Mouse (Mus musculus): Measurements from ENCODE around the gene Bcl2l13. TPM values are rescaled to one million over a fixed set of nuclear protein-coding genes. Genes with fewer than 3 reads are reported as not detected.

Gene Bcl2l13
- total RNA-seq (2012; rRNA removed) = 19.5 and 22.5 TPM in 2 replicates

DNA sequence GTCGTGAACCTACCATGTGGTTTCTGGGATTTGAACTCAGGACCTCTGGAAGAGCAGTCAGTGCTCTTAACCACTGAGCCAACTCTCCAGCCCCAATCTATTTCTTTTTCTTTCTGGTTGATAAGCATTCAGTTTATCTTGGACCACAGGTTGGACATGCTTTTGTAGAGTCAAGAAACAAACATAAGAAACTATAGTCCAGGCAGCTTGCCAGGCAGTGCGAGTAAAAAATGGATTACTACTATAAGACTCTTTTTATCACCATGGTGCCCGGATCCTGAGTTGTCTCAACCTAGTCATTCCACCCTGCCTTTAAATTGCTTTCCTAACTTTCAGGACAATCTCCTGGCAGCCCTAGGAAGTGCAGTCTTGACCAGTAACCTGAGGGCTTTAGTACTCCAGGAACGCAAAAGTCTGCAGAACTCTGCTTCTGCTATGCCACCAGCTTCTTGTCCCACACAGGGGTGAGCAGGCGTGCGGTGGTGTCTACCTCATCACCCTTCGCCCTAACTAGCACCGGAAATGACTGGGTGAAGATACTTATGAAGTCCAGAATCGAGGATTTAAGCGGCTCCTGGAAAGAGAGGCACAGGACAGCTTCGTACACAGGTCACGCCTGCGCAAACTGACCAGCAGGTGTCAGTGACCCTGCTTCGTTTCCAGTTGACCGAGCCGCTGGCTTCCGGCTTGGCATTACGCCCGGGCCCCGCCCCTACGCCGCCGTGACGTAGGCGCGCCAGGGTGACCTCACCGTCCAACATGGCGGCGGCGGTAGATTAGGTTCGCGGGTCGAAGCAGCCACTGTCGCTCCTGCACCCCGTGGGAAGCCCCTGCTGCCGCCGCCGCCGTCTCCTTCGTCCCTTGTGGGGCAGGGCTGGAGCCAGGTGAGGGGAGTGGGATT lies at the start of gene Bcl2l13:
Gene Bcl2l13 (plus strand): TSS at position 739 of the 901 bp plus-strand sequence.
- DNase-seq (ENCODE audit: low read depth, low spot score) = peak; percentile 71
- no peaks in the 10 kb centered on the region for H3K9me3 ChIP-seq (ENCODE audit: control insufficient read depth, insufficient read depth, low read depth, low read length)
- H3K4me3 ChIP-seq (ENCODE audit: insufficient read depth in 1 of 2, low read depth in 1 of 2, low read length in 2 of 2, poor library complexity in 1 of 2, severe bottlenecking in 1 of 2) = peak within 1 kb of the TSS; percentile 84 to 97
- peak within 1 kb of the TSS; percentile 48; the same call in 1 of the 2 replicates for H3K27ac ChIP-seq (ENCODE audit: insufficient read depth, low read depth, low read length, poor library complexity, severe bottlenecking)
- peak within 1 kb of the TSS; percentile 92 for H3K9ac ChIP-seq (ENCODE audit: insufficient read depth, low read depth, low read length, poor library complexity, severe bottlenecking)
- in situ Hi-C loops (cut with MboI; ENCODE audit: low sequenced_read_pairs in 2 of 2, unreplicated experiment in 2 of 2) = no loop called here
- TF ChIP-seq ZNF384 (IDR thresholded peaks at IDR 0.05; ENCODE audit: low read depth, low read length) = no peak
- TF ChIP-seq CHD2 (IDR thresholded peaks at IDR 0.05; ENCODE audit: low read depth, low read length) = no peak
- no peak for TF ChIP-seq HCFC1 (IDR thresholded peaks at IDR 0.05; ENCODE audit: borderline replicate concordance, insufficient read depth, low read length)
- TF ChIP-seq MAFK (IDR thresholded peaks at IDR 0.05; ENCODE audit: insufficient read depth, low read depth, low read length) = no peak
- 0 out of 2 replicates have a peak, but pooled peaks have one; percentile 5 for TF ChIP-seq ZC3H11A (IDR thresholded peaks at IDR 0.05; ENCODE audit: borderline replicate concordance, low read depth, low read length)
- no peaks in the 10 kb centered on the region for H3K36me3 ChIP-seq (ENCODE audit: control insufficient read depth, insufficient read depth, low read length, poor library complexity, severe bottlenecking)
- H3K4me1 ChIP-seq (ENCODE audit: control insufficient read depth in 2 of 2, insufficient read depth in 2 of 2, low read length in 2 of 2, poor library complexity in 1 of 2) = no peaks in the 10 kb centered on the region

GRCm38 (mm10) chr6:120788068-120788607 lies 47.9 kb upstream of the Bcl2l13 start:
- no peak overlapping the region for H3K9ac ChIP-seq (ENCODE audit: insufficient read depth, low read depth, low read length, poor library complexity, severe bottlenecking)
- peaks cover 10% of the 10 kb centered on the region; the same call in 1 of the 2 replicates for H3K36me3 ChIP-seq (ENCODE audit: control insufficient read depth, insufficient read depth, low read length, poor library complexity, severe bottlenecking)
- H3K27ac ChIP-seq (ENCODE audit: insufficient read depth, low read depth, low read length, poor library complexity, severe bottlenecking) = no peak overlapping the region
- TF ChIP-seq MAFK (IDR thresholded peaks at IDR 0.05; ENCODE audit: insufficient read depth, low read depth, low read length) (no peak), HCFC1 (IDR thresholded peaks at IDR 0.05; ENCODE audit: borderline replicate concordance, insufficient read depth, low read length) (no peak), CHD2 (IDR thresholded peaks at IDR 0.05; ENCODE audit: low read depth, low read length) (no peak), ZC3H11A (IDR thresholded peaks at IDR 0.05; ENCODE audit: borderline replicate concordance, low read depth, low read length) (no peak), ZNF384 (IDR thresholded peaks at IDR 0.05; ENCODE audit: low read depth, low read length) (no peak)
- H3K4me3 ChIP-seq (ENCODE audit: insufficient read depth in 1 of 2, low read depth in 1 of 2, low read length in 2 of 2, poor library complexity in 1 of 2, severe bottlenecking in 1 of 2) = no peak overlapping the region
- in situ Hi-C loops (cut with MboI; ENCODE audit: low sequenced_read_pairs in 2 of 2, unreplicated experiment in 2 of 2) = loop anchor here in 1 of 2 experiments (10.0 kb wide), 1 partner anchor 253 kb away; the partner anchor contains the start of gene Hdhd5
- no peak for DNase-seq (ENCODE audit: low read depth, low spot score)
- H3K9me3 ChIP-seq (ENCODE audit: control insufficient read depth, insufficient read depth, low read depth, low read length) = no peaks in the 10 kb centered on the region
- peaks cover 0 to 4% of the 10 kb centered on the region in 2 experiments; a peak in 1 of 4 replicates for H3K4me1 ChIP-seq (ENCODE audit: control insufficient read depth in 2 of 2, insufficient read depth in 2 of 2, low read length in 2 of 2, poor library complexity in 1 of 2)

DNA sequence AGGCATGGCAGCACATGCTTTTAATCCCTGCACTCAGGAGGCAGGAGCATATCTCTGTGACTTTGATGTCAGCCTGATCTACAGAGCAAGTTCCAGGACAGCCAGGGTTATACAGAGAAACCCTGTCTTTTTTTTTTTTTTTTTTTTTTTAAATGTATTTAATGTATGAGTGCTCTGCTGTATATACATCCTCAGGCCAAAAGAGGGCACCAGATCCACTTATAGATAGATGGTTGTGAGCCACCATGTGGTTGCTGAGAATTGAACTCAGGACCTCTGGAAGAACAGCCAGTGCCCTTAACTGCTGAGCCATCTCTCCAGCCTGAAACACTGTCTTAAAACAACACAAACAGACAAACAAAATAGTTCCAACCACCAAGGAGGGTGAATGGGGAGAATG lies 47.1 kb upstream of the Bcl2l13 start:
- H3K4me3 ChIP-seq (ENCODE audit: insufficient read depth in 1 of 2, low read depth in 1 of 2, low read length in 2 of 2, poor library complexity in 1 of 2, severe bottlenecking in 1 of 2) = no peak overlapping the region
- H3K4me1 ChIP-seq (ENCODE audit: control insufficient read depth in 2 of 2, insufficient read depth in 2 of 2, low read length in 2 of 2, poor library complexity in 1 of 2) = peaks cover 0 to 4% of the 10 kb centered on the region in 2 experiments; a peak in 1 of 4 replicates
- H3K36me3 ChIP-seq (ENCODE audit: control insufficient read depth, insufficient read depth, low read length, poor library complexity, severe bottlenecking) = peaks cover 13% of the 10 kb centered on the region; the same call in 1 of the 2 replicates
- H3K9ac ChIP-seq (ENCODE audit: insufficient read depth, low read depth, low read length, poor library complexity, severe bottlenecking) = no peak overlapping the region
- H3K27ac ChIP-seq (ENCODE audit: insufficient read depth, low read depth, low read length, poor library complexity, severe bottlenecking) = peak overlapping the region; percentile 25; the same call in 1 of the 2 replicates
- no peaks in the 10 kb centered on the region for H3K9me3 ChIP-seq (ENCODE audit: control insufficient read depth, insufficient read depth, low read depth, low read length)
- DNase-seq (ENCODE audit: low read depth, low spot score) = peak; percentile 21
- in situ Hi-C loops (cut with MboI; ENCODE audit: low sequenced_read_pairs in 2 of 2, unreplicated experiment in 2 of 2) = loop anchor here in 1 of 2 experiments (10.0 kb wide), 1 partner anchor 254 kb away; the partner anchor contains the start of gene Hdhd5
- TF ChIP-seq ZC3H11A (IDR thresholded peaks at IDR 0.05; ENCODE audit: borderline replicate concordance, low read depth, low read length) (no peak), CHD2 (IDR thresholded peaks at IDR 0.05; ENCODE audit: low read depth, low read length) (no peak), MAFK (IDR thresholded peaks at IDR 0.05; ENCODE audit: insufficient read depth, low read depth, low read length) (no peak), HCFC1 (IDR thresholded peaks at IDR 0.05; ENCODE audit: borderline replicate concordance, insufficient read depth, low read length) (no peak), ZNF384 (IDR thresholded peaks at IDR 0.05; ENCODE audit: low read depth, low read length) (peak; percentile 81)

- Histone ChIP-seq H3K27ac (ENCODE audit: insufficient read depth, low read depth, low read length, poor library complexity, severe bottlenecking) (no peak overlapping the region), H3K9ac (ENCODE audit: insufficient read depth, low read depth, low read length, poor library complexity, severe bottlenecking) (no peak overlapping the region), H3K4me1 (ENCODE audit: control insufficient read depth in 2 of 2, insufficient read depth in 2 of 2, low read length in 2 of 2, poor library complexity in 1 of 2) (peaks cover 0 to 4% of the 10 kb centered on the region in 2 experiments; a peak in 1 of 4 replicates), H3K9me3 (ENCODE audit: control insufficient read depth, insufficient read depth, low read depth, low read length) (no peaks in the 10 kb centered on the region), H3K36me3 (ENCODE audit: control insufficient read depth, insufficient read depth, low read length, poor library complexity, severe bottlenecking) (peaks cover 22% of the 10 kb centered on the region), H3K4me3 (ENCODE audit: insufficient read depth in 1 of 2, low read depth in 1 of 2, low read length in 2 of 2, poor library complexity in 1 of 2, severe bottlenecking in 1 of 2) (no peak overlapping the region)
- in situ Hi-C loops (cut with MboI; ENCODE audit: low sequenced_read_pairs in 2 of 2, unreplicated experiment in 2 of 2) = no loop called here
- TF ChIP-seq HCFC1 (IDR thresholded peaks at IDR 0.05; ENCODE audit: borderline replicate concordance, insufficient read depth, low read length) (no peak), ZNF384 (IDR thresholded peaks at IDR 0.05; ENCODE audit: low read depth, low read length) (no peak), ZC3H11A (IDR thresholded peaks at IDR 0.05; ENCODE audit: borderline replicate concordance, low read depth, low read length) (no peak), MAFK (IDR thresholded peaks at IDR 0.05; ENCODE audit: insufficient read depth, low read depth, low read length) (no peak), CHD2 (IDR thresholded peaks at IDR 0.05; ENCODE audit: low read depth, low read length) (no peak)
- DNase-seq (ENCODE audit: low read depth, low spot score) = no peak
Observed at GRCm38 (mm10) chr6:120790153-120790552, 45.9 kb upstream of the Bcl2l13 start.
